Mouse (Mus musculus): Measurements from ENCODE around the gene Gpatch8.

Gene Gpatch8

GRCm38 (mm10) chr11:102449043-102450008 is 106.9 kb downstream of the Gpatch8 start:
- DNase-seq (ENCODE audit: low spot score) = no peak

GRCm38 (mm10) chr11:102448327-102448726 is 107.9 kb downstream of the Gpatch8 start:
- no peak for DNase-seq (ENCODE audit: low spot score)

- peak; percentile 82 for DNase-seq (ENCODE audit: low spot score)
These were observed 108.7 kb downstream of the Gpatch8 start, which contains the start of gene Fam171a2 for GRCm38 (mm10) chr11:102447497-102447896. Gene Fam171a2, minus strand, starts transcription at chr11:102447682.

- no peak for DNase-seq (ENCODE audit: low spot score)
These were observed 109.4 kb downstream of the Gpatch8 start for GRCm38 (mm10) chr11:102446581-102447461.

- DNase-seq (ENCODE audit: low spot score) = no peak
These were observed 110.3 kb downstream of the Gpatch8 start for GRCm38 (mm10) chr11:102445891-102446361.

- DNase-seq (ENCODE audit: low spot score) = peak; percentile 63
These were observed 110.8 kb downstream of the Gpatch8 start for GRCm38 (mm10) chr11:102445264-102445890.

- no peak for DNase-seq (ENCODE audit: low spot score)
These were observed 111.4 kb downstream of the Gpatch8 start for GRCm38 (mm10) chr11:102444781-102445180.

- no peak for DNase-seq (ENCODE audit: low spot score)
These were observed 111.9 kb downstream of the Gpatch8 start for GRCm38 (mm10) chr11:102444321-102444720.

- no peak for DNase-seq (ENCODE audit: low spot score)
These were observed 112.5 kb downstream of the Gpatch8 start for GRCm38 (mm10) chr11:102443740-102444139.

GRCm38 (mm10) chr11:102442089-102442488 is 114.1 kb downstream of the Gpatch8 start:
- no peak for DNase-seq (ENCODE audit: low spot score)

GRCm38 (mm10) chr11:102441434-102441833 is 114.8 kb downstream of the Gpatch8 start:
- no peak for DNase-seq (ENCODE audit: low spot score)

DNA sequence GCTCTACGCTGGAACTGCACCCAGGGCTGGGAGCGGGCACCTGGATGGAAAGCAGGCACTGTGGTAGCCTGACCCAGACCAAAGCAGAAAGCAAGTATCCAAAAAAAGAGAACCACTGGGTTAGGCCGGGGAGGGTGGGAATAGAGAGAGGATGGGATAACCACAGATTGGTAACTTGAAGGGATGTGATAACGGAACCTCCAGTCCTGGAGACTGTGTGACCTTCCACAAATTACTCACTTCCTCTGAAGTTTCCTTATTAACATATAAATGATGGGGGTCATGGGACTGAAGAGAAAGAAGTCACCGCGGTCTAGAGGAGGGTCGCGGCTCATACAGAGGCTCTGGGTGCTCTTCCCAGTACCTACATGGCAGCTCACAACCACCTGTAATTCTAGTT is 115.9 kb downstream of the Gpatch8 start:
- no peak for DNase-seq (ENCODE audit: low spot score)

GRCm38 (mm10) chr11:102439093-102440082 is 116.8 kb downstream of the Gpatch8 start:
- no peak for DNase-seq (ENCODE audit: low spot score)

- peak; percentile 86 for DNase-seq (ENCODE audit: low spot score)
These were observed 117.7 kb downstream of the Gpatch8 start for GRCm38 (mm10) chr11:102438212-102439092.

- peak; percentile 68 for DNase-seq (ENCODE audit: low spot score)
These were observed 118.8 kb downstream of the Gpatch8 start for GRCm38 (mm10) chr11:102437120-102438061.

DNA sequence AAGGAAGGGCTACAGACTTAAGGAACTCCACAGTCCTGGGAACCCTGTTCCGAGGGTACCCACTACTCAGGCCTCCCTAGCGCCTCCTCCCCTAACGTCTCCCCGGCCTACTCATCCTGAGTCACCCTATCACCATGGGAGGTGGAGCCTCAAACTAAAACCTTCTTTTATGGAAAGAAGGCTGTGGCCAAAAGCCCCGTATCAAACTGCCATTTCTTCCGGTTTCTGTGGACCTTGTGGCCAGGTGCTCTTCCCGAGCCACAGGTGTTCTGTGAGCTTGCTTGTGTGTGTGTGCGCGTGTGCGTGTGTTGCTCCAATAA is 119.8 kb downstream of the Gpatch8 start:
- no peak for DNase-seq (ENCODE audit: low spot score)

DNA sequence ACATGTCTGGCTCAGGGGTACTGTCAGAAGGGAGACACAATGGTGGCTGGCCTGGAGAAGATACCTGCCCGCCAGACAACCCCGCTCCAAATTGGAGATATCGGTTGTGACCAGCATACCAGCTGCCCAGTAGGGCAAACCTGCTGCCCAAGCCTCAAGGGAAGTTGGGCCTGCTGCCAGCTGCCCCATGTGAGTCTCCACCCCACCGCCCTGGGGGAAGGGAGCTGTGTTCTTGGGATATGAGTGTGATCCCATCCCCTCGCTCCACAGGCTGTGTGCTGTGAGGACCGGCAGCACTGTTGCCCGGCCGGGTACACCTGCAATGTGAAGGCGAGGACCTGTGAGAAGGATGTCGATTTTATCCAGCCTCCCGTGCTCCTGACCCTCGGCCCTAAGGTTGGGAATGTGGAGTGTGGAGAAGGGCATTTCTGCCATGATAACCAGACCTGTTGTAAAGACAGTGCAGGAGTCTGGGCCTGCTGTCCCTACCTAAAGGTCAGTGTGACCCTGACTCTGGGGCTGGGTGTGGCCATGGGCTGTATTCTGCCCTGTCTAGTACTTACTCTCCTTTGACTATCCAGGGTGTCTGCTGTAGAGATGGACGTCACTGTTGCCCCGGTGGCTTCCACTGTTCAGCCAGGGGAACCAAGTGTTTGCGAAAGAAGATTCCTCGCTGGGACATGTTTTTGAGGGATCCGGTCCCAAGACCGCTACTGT is 120.3 kb downstream of the Gpatch8 start:
- DNase-seq (ENCODE audit: low spot score) = peak; percentile 52

Measured in urinary bladder, postnatal 14 days (tissue).